Mouse (Mus musculus): Measurements from ENCODE around the gene Atp8b4. TPM values are rescaled to one million over a fixed set of nuclear protein-coding genes. Genes with fewer than 3 reads are reported as not detected.

The Atp8b4 gene
- polyA plus RNA-seq, 1 experiment from 2014 or later = 0.44 TPM

DNA sequence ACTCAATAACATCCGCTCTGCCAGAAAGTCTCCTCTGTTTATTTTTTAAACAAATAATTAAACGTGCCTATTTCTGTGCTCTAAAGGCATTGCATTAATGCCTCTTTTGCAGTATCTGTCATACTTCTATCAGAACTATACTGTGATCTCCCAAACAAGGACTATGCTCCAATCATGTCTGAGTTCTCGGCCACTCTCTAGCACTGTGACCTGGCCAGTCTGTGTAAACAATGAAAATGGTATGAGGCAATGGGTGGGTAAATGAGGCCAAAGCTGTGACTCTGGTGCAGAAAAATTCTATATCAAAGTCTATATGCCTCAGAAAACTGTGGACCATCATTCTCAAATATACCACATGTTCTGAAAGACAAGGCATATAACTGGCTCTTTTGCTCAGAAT is 140.5 kb downstream of the Atp8b4 start:
- Histone ChIP-seq H3K36me3 (ENCODE audit: control insufficient read depth, insufficient read depth, low read length) (no peaks in the 10 kb centered on the region), H3K4me3 (ENCODE audit: low read depth, low read length) (no peak overlapping the region), H3K4me2 (ENCODE audit: low read depth, low read length, severe bottlenecking) (no peak overlapping the region), H3K27me3 (ENCODE audit: control insufficient read depth, insufficient read depth, low read length) (no peaks in the 10 kb centered on the region), H3K27ac (ENCODE audit: low read depth, low read length) (no peak overlapping the region), H3K4me1 (replicated peaks; ENCODE audit: control insufficient read depth, insufficient read depth, low read length) (no peaks in the 10 kb centered on the region; the same call in 1 of the 2 replicates), H3K9me3 (ENCODE audit: control insufficient read depth, low read length) (no peaks in the 10 kb centered on the region), H3K9ac (ENCODE audit: low read length) (no peak overlapping the region)
- 85% methylated on average over 3 of the region's 3 CpGs for WGBS
- DNase-seq (ENCODE audit: low spot score) = no peak
- no peak for ATAC-seq (replicated peaks; ENCODE audit: low FRiP score)

DNA sequence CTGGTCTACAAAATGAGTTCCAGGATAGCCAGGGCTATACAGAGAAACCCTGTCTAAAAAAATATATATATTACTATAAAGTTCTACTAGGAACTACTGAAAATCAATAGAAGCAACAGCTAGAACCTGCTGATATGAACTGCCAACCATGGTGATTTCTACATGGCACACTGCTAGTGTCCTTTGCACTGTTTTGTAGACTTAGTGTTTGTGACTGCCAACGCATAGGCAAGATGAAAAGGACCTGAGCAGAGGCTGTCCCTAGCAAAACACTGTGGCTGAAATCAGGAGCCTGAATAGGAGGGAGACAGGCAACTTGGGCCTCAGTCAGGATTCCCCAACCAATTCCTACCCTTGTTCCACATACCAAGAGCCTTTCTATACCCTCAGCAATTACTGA is 141.2 kb downstream of the Atp8b4 start:
- WGBS = 90% methylated on average over 1 of the region's 1 CpGs

DNA sequence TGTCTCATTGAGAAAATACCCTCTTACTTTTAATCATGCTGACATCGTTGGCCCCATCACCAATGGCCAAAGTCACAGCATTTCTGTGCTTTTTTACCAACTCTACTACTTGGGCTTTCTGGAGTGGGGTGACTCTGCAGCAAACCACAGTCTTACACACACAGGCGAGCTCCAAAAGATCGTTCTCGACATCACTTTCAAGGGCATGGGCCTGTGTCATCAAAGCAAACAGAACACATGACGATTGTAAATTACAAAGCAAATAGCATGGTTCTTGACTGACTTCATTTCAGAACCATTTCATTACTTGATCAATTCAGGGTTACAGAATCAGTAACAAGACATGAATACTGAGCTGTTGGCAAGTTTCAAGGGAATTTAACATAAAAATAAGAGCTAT is 141.7 kb downstream of the Atp8b4 start:
- 91% methylated on average over 5 of the region's 5 CpGs for WGBS
- Histone ChIP-seq H3K9ac (ENCODE audit: low read length) (no peak overlapping the region), H3K9me3 (ENCODE audit: control insufficient read depth, low read length) (no peaks in the 10 kb centered on the region), H3K4me1 (replicated peaks; ENCODE audit: control insufficient read depth, insufficient read depth, low read length) (no peaks in the 10 kb centered on the region; the same call in 1 of the 2 replicates), H3K4me3 (ENCODE audit: low read depth, low read length) (no peak overlapping the region), H3K27ac (ENCODE audit: low read depth, low read length) (no peak overlapping the region), H3K27me3 (ENCODE audit: control insufficient read depth, insufficient read depth, low read length) (no peaks in the 10 kb centered on the region), H3K4me2 (ENCODE audit: low read depth, low read length, severe bottlenecking) (no peak overlapping the region), H3K36me3 (ENCODE audit: control insufficient read depth, insufficient read depth, low read length) (no peaks in the 10 kb centered on the region)
- ATAC-seq (replicated peaks; ENCODE audit: low FRiP score) = no peak
- DNase-seq (ENCODE audit: low spot score) = no peak

More for the DNA sequence above, 141.2 kb downstream of the Atp8b4 start:
- Histone ChIP-seq H3K27me3 (ENCODE audit: control insufficient read depth, insufficient read depth, low read length) (no peaks in the 10 kb centered on the region), H3K4me1 (replicated peaks; ENCODE audit: control insufficient read depth, insufficient read depth, low read length) (no peaks in the 10 kb centered on the region; the same call in 1 of the 2 replicates), H3K4me2 (ENCODE audit: low read depth, low read length, severe bottlenecking) (no peak overlapping the region), H3K4me3 (ENCODE audit: low read depth, low read length) (no peak overlapping the region), H3K9ac (ENCODE audit: low read length) (no peak overlapping the region), H3K9me3 (ENCODE audit: control insufficient read depth, low read length) (no peaks in the 10 kb centered on the region), H3K27ac (ENCODE audit: low read depth, low read length) (no peak overlapping the region), H3K36me3 (ENCODE audit: control insufficient read depth, insufficient read depth, low read length) (no peaks in the 10 kb centered on the region)
- no peak for DNase-seq (ENCODE audit: low spot score)
- ATAC-seq (replicated peaks; ENCODE audit: low FRiP score) = no peak

DNA sequence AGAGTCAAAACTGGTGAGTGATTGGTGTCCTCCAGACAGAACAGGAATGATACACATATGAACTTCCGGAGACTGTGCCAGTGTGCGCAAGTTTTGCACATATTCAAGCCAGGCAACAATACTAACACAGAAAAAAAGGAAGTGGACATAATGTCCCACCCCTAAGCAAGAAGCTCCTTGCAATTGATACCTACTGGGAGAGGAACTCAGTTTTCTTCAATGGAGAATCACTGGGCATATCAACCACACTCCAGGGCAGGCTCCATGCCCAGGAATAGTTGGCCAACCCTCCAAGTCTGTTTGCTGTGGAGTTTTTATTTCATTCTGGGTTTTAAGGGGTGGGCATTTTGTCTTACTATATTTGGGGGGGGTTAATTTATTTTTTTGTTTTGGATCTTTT is 145.2 kb downstream of the Atp8b4 start:
- no peak overlapping the region for H3K9ac ChIP-seq (ENCODE audit: low read length)
- H3K36me3 ChIP-seq (ENCODE audit: control insufficient read depth, insufficient read depth, low read length) = no peaks in the 10 kb centered on the region
- no peak overlapping the region for H3K4me2 ChIP-seq (ENCODE audit: low read depth, low read length, severe bottlenecking)
- WGBS = 83% methylated on average over 2 of the region's 2 CpGs
- H3K27ac ChIP-seq (ENCODE audit: low read depth, low read length) = no peak overlapping the region
- H3K4me3 ChIP-seq (ENCODE audit: low read depth, low read length) = no peak overlapping the region
- no peaks in the 10 kb centered on the region for H3K27me3 ChIP-seq (ENCODE audit: control insufficient read depth, insufficient read depth, low read length)
- no peak for ATAC-seq (replicated peaks; ENCODE audit: low FRiP score)
- no peaks in the 10 kb centered on the region for H3K9me3 ChIP-seq (ENCODE audit: control insufficient read depth, low read length)
- no peaks in the 10 kb centered on the region for H3K4me1 ChIP-seq (replicated peaks; ENCODE audit: control insufficient read depth, insufficient read depth, low read length)
- DNase-seq (ENCODE audit: low spot score) = no peak

DNA sequence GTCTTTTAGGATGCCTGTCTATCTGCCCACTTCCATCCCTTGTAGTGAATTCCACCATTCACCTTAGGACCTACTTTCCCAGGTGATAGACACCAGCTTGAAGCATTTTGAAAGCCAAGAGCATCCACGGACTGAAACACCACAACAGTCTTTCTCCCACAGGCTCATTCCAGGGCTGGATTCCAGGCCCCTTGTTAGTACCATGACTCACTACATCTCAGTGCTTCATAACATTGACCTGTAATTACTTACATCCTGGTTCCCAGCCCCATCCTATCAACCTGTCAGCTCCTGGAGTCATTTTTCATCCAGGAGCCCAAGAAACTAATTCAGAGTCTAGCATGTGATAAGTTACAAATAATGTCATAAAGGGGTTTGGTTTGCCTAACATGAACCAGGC is 148.7 kb downstream of the Atp8b4 start:
- no peak for ATAC-seq (replicated peaks; ENCODE audit: low FRiP score)
- H3K27ac ChIP-seq (ENCODE audit: low read depth, low read length) = no peak overlapping the region
- H3K9ac ChIP-seq (ENCODE audit: low read length) = no peak overlapping the region
- no peak for DNase-seq (ENCODE audit: low spot score)
- WGBS = 86% methylated on average over 1 of the region's 1 CpGs
- H3K4me2 ChIP-seq (ENCODE audit: low read depth, low read length, severe bottlenecking) = no peak overlapping the region
- no peak overlapping the region for H3K4me3 ChIP-seq (ENCODE audit: low read depth, low read length)
- H3K9me3 ChIP-seq (ENCODE audit: control insufficient read depth, low read length) = no peaks in the 10 kb centered on the region
- H3K36me3 ChIP-seq (ENCODE audit: control insufficient read depth, insufficient read depth, low read length) = no peaks in the 10 kb centered on the region
- no peaks in the 10 kb centered on the region for H3K27me3 ChIP-seq (ENCODE audit: control insufficient read depth, insufficient read depth, low read length)
- no peaks in the 10 kb centered on the region for H3K4me1 ChIP-seq (replicated peaks; ENCODE audit: control insufficient read depth, insufficient read depth, low read length)

DNA sequence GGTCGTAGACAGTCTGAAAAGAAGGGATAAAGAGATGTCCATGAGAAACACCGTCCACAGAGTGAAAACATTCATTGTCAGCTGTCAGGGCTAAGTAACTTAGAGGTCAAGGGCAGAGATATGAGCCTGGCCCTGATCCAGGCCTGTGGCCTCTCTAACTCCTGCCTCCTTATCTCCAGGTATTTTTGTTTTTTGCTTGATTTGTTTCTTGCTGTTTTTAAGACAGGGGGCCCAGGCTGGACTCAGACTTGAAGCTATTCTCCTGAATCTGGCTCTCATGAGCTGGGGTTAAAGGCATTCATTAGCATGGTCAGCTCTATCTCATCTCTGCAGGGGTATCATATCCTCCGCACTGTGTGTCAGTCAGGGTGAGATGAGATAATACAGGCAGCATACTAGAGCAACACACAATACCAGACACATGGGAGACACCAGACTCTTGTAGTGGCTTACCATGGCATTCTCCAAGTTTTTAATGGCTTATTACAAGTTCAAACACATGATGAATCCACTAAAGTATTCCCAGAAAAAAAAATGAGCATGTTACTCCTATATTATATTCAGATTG is 157.4 kb downstream of the Atp8b4 start:
- Histone ChIP-seq H3K27me3 (ENCODE audit: control insufficient read depth, insufficient read depth, low read length) (no peaks in the 10 kb centered on the region), H3K4me3 (ENCODE audit: low read depth, low read length) (no peak overlapping the region), H3K4me1 (replicated peaks; ENCODE audit: control insufficient read depth, insufficient read depth, low read length) (no peaks in the 10 kb centered on the region), H3K36me3 (ENCODE audit: control insufficient read depth, insufficient read depth, low read length) (no peaks in the 10 kb centered on the region), H3K27ac (ENCODE audit: low read depth, low read length) (no peak overlapping the region), H3K4me2 (ENCODE audit: low read depth, low read length, severe bottlenecking) (no peak overlapping the region), H3K9me3 (ENCODE audit: control insufficient read depth, low read length) (no peaks in the 10 kb centered on the region), H3K9ac (ENCODE audit: low read length) (no peak overlapping the region)
- no peak for DNase-seq (ENCODE audit: low spot score)
- no peak for ATAC-seq (replicated peaks; ENCODE audit: low FRiP score)
- WGBS = 78% methylated on average over 3 of the region's 3 CpGs

DNA sequence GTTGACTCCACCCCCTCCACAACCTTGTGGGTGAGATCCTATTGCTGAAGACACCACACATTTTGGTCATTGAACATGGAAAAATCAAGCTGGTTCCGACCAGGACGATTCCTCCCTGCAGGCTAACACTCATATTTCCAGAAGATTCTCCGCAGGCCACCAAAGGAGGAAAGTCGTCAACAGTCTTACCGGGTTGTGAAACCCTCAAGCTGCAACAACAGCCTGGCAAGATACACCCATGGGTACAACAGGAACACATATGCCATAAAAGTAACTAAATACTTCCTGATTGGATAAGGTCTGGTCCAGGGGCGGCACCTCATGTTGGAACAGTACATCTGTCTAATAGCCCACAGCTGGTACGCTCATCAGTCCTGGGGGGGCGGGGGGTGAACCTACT is 159.0 kb downstream of the Atp8b4 start:
- Histone ChIP-seq H3K9me3 (ENCODE audit: control insufficient read depth, low read length) (no peaks in the 10 kb centered on the region), H3K9ac (ENCODE audit: low read length) (no peak overlapping the region), H3K27ac (ENCODE audit: low read depth, low read length) (no peak overlapping the region), H3K27me3 (ENCODE audit: control insufficient read depth, insufficient read depth, low read length) (no peaks in the 10 kb centered on the region), H3K36me3 (ENCODE audit: control insufficient read depth, insufficient read depth, low read length) (no peaks in the 10 kb centered on the region), H3K4me2 (ENCODE audit: low read depth, low read length, severe bottlenecking) (no peak overlapping the region), H3K4me3 (ENCODE audit: low read depth, low read length) (no peak overlapping the region), H3K4me1 (replicated peaks; ENCODE audit: control insufficient read depth, insufficient read depth, low read length) (no peaks in the 10 kb centered on the region)
- 91% methylated on average over 8 of the region's 8 CpGs for WGBS
- ATAC-seq (replicated peaks; ENCODE audit: low FRiP score) (no peak), DNase-seq (ENCODE audit: low spot score) (no peak)

DNA sequence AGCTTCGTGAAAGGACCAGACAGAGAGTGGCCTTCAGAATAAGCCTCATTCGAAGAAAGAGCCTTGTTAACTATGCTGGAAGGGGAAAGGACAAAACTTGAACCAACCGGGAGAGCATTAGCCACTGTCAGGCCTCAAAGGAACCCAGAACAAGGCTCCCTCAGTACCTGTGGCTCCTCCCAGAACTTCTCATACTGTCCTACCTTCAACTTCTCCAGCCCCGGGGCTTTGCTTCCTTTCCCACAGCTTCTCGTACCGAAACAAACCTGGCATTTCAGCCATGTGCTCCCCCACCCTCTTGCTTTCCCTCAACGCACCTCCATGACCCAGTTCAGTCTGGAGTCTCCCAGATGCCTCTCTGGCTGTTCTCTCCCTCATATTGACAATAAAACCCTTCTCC is 160.3 kb downstream of the Atp8b4 start:
- ATAC-seq (replicated peaks; ENCODE audit: low FRiP score) (no peak), DNase-seq (ENCODE audit: low spot score) (no peak)
- H3K27me3 ChIP-seq (ENCODE audit: control insufficient read depth, insufficient read depth, low read length) = no peaks in the 10 kb centered on the region
- H3K9ac ChIP-seq (ENCODE audit: low read length) = no peak overlapping the region
- no peaks in the 10 kb centered on the region for H3K4me1 ChIP-seq (replicated peaks; ENCODE audit: control insufficient read depth, insufficient read depth, low read length)
- H3K4me3 ChIP-seq (ENCODE audit: low read depth, low read length) = no peak overlapping the region
- no peak overlapping the region for H3K4me2 ChIP-seq (ENCODE audit: low read depth, low read length, severe bottlenecking)
- no peaks in the 10 kb centered on the region for H3K9me3 ChIP-seq (ENCODE audit: control insufficient read depth, low read length)
- no peak overlapping the region for H3K27ac ChIP-seq (ENCODE audit: low read depth, low read length)
- H3K36me3 ChIP-seq (ENCODE audit: control insufficient read depth, insufficient read depth, low read length) = no peaks in the 10 kb centered on the region
- WGBS = 86% methylated on average over 7 of the region's 7 CpGs

DNA sequence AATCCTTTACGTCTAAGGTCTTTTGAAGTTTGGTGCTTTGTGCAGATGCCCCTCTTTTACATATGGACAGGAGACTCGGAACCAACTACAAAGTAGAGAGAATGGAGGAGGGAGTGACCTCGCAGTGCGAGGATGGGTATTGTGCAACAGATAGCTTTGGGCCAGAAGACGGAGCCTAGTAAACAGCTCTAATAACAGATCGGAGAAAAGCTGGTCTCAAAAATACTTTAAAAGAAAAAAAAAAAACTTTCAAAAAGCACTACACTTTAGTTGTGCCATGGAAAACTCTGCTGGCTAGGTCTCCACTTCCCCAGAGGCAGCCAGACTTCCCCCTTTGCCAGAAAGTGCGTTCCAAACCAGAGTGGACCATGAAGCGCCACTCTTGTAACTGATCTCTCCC is 161.0 kb downstream of the Atp8b4 start:
- no peak overlapping the region for H3K4me3 ChIP-seq (ENCODE audit: low read depth, low read length)
- no peak overlapping the region for H3K4me2 ChIP-seq (ENCODE audit: low read depth, low read length, severe bottlenecking)
- H3K27ac ChIP-seq (ENCODE audit: low read depth, low read length) = no peak overlapping the region
- H3K36me3 ChIP-seq (ENCODE audit: control insufficient read depth, insufficient read depth, low read length) = no peaks in the 10 kb centered on the region
- WGBS = 69% methylated on average over 8 of the region's 8 CpGs
- H3K9ac ChIP-seq (ENCODE audit: low read length) = no peak overlapping the region
- H3K4me1 ChIP-seq (replicated peaks; ENCODE audit: control insufficient read depth, insufficient read depth, low read length) = no peaks in the 10 kb centered on the region
- ATAC-seq (replicated peaks; ENCODE audit: low FRiP score) = no peak
- no peak for DNase-seq (ENCODE audit: low spot score)
- no peaks in the 10 kb centered on the region for H3K27me3 ChIP-seq (ENCODE audit: control insufficient read depth, insufficient read depth, low read length)
- H3K9me3 ChIP-seq (ENCODE audit: control insufficient read depth, low read length) = no peaks in the 10 kb centered on the region
